Mouse (Mus musculus) limb, embryonic 12.5 days (tissue): Measurements from ENCODE around the gene Etnk1. TPM values are rescaled to one million over a fixed set of nuclear protein-coding genes. Genes with fewer than 3 reads are reported as not detected.
"Not testable (repeated sequence)": the region's sequence is repeated elsewhere in the genome, so short reads cannot be mapped to it uniquely, and the experiment has no call there.

Source experiments
- ATAC-seq: fragments of 200-750 bp; cut with Nextera tagmentation; 2 replicates; pipeline ENCODE4 v1.8.0; 2017; ENCODE audit warnings: low read depth, moderate TSS enrichment; ENCODE audit not compliant: insufficient number of reproducible peaks, insufficient read depth, low FRiP score, low TSS enrichment
- H3K27ac ChIP-seq: fragments of 300-500 bp; sonication (generic); 2 replicates; pipeline ENCODE4 v1.5.1; 2016; ENCODE audit warnings: mild to moderate bottlenecking, moderate library complexity
- H3K27me3 ChIP-seq: fragments of 300-500 bp; sonication (generic); 2 replicates; pipeline ENCODE4 v1.6.1; 2016; ENCODE audit warnings: mild to moderate bottlenecking, moderate library complexity
- H3K36me3 ChIP-seq: fragments of 300-500 bp; sonication (generic); 2 replicates; pipeline ENCODE4 v1.6.1; 2016; ENCODE audit warnings: mild to moderate bottlenecking, moderate library complexity
- H3K4me1 ChIP-seq: fragments of 300-500 bp; sonication (generic); replicated peaks from 2 replicates; pipeline ENCODE4 v1.6.1; 2016
- H3K4me2 ChIP-seq: fragments of 300-500 bp; sonication (generic); 2 replicates; pipeline ENCODE4 v1.6.1; 2016; ENCODE audit warnings: mild to moderate bottlenecking, moderate library complexity
- H3K4me3 ChIP-seq: fragments of 300-500 bp; sonication (generic); replicated peaks from 2 replicates; pipeline ENCODE4 v1.5.1; 2016; ENCODE audit warnings: mild to moderate bottlenecking
- H3K9ac ChIP-seq: fragments of 300-500 bp; sonication (generic); replicated peaks from 2 replicates; pipeline ENCODE4 v1.6.1; 2016; ENCODE audit warnings: mild to moderate bottlenecking, moderate library complexity
- H3K9me3 ChIP-seq: fragments of 300-500 bp; sonication (generic); 2 replicates; pipeline ENCODE4 v1.6.1; 2016; ENCODE audit warnings: mild to moderate bottlenecking, moderate library complexity
- WGBS: fragments of 180-500 bp; shearing (Covaris S2); methylation state at CpG from one replicate; pipeline ENCODE4 v1.1.7; 2016; 5-methylcytosine and 5-hydroxymethylcytosine counted together
- polyA plus RNA-seq: library from polyadenylated mRNA; unstranded; fragments of >200 nt; fragmentation: Nextera tagmentation; extraction: Ambion mirVana; gene quantifications from 2 replicates; pipeline ENCODE4 v1.2.1, GENCODE M21; 2016

Gene Etnk1
- polyA plus RNA-seq, 1 experiment from 2014 or later: 24.2 TPM

DNA sequence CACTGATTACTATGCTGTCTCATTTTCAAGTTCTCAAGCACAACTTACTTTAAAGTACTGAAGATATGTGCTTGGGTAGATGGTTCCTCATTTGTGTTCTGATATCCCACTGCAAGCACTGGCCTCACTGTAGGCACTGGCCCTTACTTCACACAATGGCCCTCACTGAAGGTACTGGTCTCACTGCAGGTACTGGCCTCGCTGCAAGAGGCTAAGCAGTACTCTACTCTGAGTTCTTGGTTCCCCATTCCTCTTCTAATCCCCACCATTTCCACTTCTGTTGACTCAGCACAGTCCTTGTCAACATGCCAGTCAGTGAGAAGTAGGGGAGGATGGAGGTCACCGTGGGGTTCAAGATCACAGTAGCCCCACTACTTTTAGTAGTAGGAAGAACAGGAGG, 27.6 kb upstream of the Etnk1 start:
- Histone ChIP-seq H3K4me3 (no peak overlapping the region), H3K9me3 (no peaks in the 10 kb centered on the region), H3K9ac (no peak overlapping the region), H3K4me1 (peaks cover 4% of the 10 kb centered on the region; the same call in 1 of the 2 replicates), H3K27me3 (no peaks in the 10 kb centered on the region), H3K36me3 (no peaks in the 10 kb centered on the region), H3K4me2 (no peak overlapping the region), H3K27ac (no peak overlapping the region)
- WGBS: 81% methylated on average over 2 of the region's 2 CpGs
- no peak for ATAC-seq

DNA sequence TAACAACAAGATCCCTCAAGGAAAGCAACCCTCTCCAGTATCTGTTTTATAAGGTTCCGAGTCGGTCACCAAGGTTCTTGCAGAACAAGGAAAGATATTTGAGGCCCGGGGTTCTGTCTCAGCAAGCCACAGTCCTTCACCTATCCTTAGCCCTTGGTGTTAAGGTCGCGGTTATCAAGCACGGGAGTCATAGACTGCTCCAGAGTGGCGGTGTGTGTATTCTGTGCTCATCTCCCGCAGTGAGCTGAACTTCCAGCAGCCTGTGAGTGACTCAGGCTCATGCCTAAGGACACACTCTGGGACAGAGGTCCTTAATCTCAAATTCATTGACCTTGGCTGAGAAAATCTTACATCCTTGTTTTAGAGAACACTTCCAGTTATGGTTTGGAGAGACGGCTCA, 26.1 kb upstream of the Etnk1 start:
- Histone ChIP-seq H3K4me1 (peaks cover 4% of the 10 kb centered on the region; the same call in 1 of the 2 replicates), H3K36me3 (no peaks in the 10 kb centered on the region), H3K4me2 (no peak overlapping the region), H3K9ac (no peak overlapping the region), H3K27me3 (no peaks in the 10 kb centered on the region), H3K4me3 (no peak overlapping the region), H3K27ac (no peak overlapping the region), H3K9me3 (no peaks in the 10 kb centered on the region)
- WGBS: 87% methylated on average over 9 of the region's 9 CpGs
- no peak for ATAC-seq

DNA sequence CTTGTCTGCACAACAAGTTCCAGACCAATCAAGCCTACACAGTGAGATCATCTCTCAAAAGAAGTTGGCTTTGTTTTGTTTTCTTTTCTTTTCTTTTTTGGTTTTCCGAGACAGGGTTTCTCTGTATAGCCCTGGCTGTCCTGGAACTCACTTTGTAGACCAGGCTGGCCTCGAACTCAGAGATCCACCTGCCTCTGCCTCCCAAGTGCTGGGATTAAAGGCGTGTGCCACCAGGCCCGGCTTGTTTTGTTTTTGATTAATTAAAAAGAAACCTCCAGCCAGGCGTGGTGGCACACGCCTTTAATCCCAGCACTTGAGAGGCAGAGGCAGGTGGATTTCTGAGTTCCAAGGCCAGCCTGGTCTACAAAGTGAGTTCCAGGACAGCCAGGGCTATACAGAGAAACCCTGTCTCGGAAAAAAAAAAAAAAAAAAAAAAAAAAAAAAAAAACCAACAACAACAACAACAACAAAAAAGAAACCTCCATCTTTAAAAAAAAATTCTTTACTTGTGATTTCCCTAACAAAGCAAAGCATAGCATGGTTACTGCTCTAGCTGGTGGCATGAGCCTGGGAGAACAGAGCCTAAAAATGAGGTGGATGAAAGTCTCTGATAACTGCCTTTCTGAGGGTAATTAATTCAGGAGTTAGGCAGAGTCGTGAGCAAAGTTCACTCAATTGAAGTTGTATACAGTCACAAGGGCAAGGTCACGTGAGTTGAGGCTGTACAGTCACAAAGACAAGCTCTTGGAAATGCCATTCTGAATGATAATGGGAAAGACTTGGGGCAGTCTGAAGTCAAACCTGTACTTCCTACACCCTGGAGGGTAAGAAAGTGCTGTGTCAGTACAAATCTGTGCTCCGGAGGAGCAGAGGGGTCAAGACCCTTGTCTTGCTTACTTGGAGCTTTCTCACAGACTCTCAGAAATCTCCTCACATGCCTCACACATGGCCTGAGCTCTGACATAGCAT, 25.1 kb upstream of the Etnk1 start:
- 79% methylated on average over 10 of the region's 10 CpGs for WGBS
- not testable (repeated sequence) for H3K9ac ChIP-seq, H3K4me2 ChIP-seq, H3K9me3 ChIP-seq, ATAC-seq, H3K4me3 ChIP-seq, H3K27ac ChIP-seq, H3K27me3 ChIP-seq, H3K4me1 ChIP-seq, H3K36me3 ChIP-seq

DNA sequence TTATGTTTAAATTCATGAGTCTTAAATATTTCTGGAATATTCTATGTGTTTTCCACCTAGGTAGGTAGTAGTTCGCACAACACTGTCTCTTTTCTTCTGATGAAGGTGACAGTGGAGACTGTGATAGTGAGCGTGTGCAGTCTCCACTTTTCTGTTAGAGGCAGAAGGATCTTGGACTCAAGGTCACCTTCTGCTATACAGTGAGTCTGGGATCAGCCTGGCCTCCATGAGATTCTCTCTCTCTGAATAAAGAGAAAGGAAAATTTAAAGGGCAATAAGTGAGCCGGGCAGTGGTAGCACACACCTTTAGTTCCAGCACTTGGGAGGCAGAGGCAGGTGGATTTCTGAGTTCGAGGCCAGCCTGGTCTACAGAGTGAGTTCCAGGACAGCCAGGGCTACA, 24.2 kb upstream of the Etnk1 start:
- 91% methylated on average over 4 of the region's 4 CpGs for WGBS
- ATAC-seq: no peak
- H3K36me3 ChIP-seq: no peaks in the 10 kb centered on the region
- no peak overlapping the region for H3K4me3 ChIP-seq
- H3K9ac ChIP-seq: no peak overlapping the region
- no peaks in the 10 kb centered on the region for H3K27me3 ChIP-seq
- no peak overlapping the region for H3K27ac ChIP-seq
- no peak overlapping the region for H3K4me2 ChIP-seq
- H3K9me3 ChIP-seq: peaks cover 3% of the 10 kb centered on the region; the same call in 1 of the 2 replicates
- H3K4me1 ChIP-seq: peaks cover 4% of the 10 kb centered on the region; the same call in 1 of the 2 replicates

DNA sequence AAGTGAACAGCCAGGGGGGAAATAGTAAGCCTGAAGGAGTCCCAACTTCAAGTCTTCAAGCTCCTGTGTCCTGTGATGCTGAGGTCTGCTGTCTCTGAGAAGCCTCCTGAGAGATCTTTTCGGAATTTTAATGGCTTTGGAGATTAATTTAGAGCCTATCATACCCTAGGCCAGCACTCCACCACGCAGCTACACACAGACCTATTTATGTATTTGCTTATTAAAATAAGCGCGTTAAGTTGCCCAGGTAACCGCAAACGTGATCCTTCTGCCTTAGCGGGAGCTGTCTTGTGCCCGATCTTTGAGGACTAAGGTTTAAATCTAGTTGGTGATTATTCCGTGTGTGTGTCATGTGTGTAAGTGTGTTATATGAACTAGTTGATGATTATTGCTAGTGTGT, 23.7 kb upstream of the Etnk1 start:
- no peak for ATAC-seq
- Histone ChIP-seq H3K4me1 (peaks cover 4% of the 10 kb centered on the region; the same call in 1 of the 2 replicates), H3K9me3 (peaks cover 3% of the 10 kb centered on the region; the same call in 1 of the 2 replicates), H3K27ac (0 out of 2 replicates have a peak overlapping the region, but pooled peaks have one; percentile 8), H3K36me3 (no peaks in the 10 kb centered on the region), H3K9ac (peak overlapping the region; percentile 42; the same call in 1 of the 2 replicates), H3K4me3 (peak overlapping the region; percentile 38), H3K4me2 (peak overlapping the region; percentile 62), H3K27me3 (no peaks in the 10 kb centered on the region)
- WGBS: 78% methylated on average over 9 of the region's 9 CpGs

DNA sequence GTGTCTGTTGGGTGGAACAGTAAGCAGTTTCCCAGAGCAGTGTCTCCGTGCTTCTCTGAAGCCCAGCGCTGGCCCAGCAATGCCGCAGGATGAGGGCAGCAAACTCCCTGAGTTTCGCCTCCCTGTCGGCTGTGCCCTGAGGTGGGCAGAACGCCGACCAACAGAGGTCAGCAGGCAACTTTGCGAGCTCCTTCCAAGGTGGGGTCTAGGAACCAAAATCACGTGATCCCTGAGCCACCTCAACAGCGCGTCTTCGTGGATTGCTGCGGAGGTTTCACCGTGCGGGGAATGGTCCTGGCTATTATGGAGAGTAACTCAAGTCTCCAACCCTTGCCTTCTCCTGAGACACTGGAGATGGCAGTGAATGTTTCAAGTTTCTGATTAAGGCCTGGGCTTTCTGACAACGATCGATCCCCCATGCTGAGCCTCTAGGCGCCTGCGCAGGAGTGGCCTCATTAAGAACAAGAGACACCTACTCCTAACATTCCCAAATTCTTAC, 23.2 kb upstream of the Etnk1 start:
- Histone ChIP-seq H3K4me3 (peak overlapping the region; percentile 38), H3K36me3 (no peaks in the 10 kb centered on the region), H3K27me3 (no peaks in the 10 kb centered on the region), H3K9me3 (peaks cover 3% of the 10 kb centered on the region; the same call in 1 of the 2 replicates), H3K9ac (peak overlapping the region; percentile 42), H3K27ac (0 out of 2 replicates have a peak overlapping the region, but pooled peaks have one; percentile 8), H3K4me1 (peaks cover 4% of the 10 kb centered on the region; the same call in 1 of the 2 replicates), H3K4me2 (peak overlapping the region; percentile 62)
- 16% methylated on average over 19 of the region's 19 CpGs for WGBS
- no peak for ATAC-seq

DNA sequence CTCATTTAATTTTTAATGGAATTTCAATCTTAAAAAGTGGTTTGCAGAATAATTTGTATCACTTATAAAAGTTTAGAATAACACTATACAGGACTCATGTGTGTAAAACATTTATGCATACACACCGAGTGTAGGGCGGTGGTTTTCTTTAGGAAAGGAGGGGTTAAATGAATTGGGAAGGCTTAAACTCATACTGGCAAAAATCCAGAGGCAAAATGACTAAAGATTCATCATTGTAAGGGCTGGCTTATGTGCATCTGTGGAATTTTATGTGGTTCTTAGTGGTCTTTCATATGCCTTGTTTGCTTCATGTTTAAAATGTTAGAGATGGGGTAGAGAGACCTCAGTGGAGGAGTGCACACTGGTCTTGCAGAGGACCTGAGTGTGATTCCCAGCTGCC, 22.5 kb upstream of the Etnk1 start:
- H3K9me3 ChIP-seq: peaks cover 3% of the 10 kb centered on the region; the same call in 1 of the 2 replicates
- H3K27ac ChIP-seq: no peak overlapping the region
- H3K4me1 ChIP-seq: peaks cover 4% of the 10 kb centered on the region; the same call in 1 of the 2 replicates
- no peaks in the 10 kb centered on the region for H3K36me3 ChIP-seq
- ATAC-seq: no peak
- no peak overlapping the region for H3K9ac ChIP-seq
- H3K4me3 ChIP-seq: no peak overlapping the region
- H3K27me3 ChIP-seq: no peaks in the 10 kb centered on the region
- no peak overlapping the region for H3K4me2 ChIP-seq
- WGBS: 82% methylated on average over 2 of the region's 2 CpGs

DNA sequence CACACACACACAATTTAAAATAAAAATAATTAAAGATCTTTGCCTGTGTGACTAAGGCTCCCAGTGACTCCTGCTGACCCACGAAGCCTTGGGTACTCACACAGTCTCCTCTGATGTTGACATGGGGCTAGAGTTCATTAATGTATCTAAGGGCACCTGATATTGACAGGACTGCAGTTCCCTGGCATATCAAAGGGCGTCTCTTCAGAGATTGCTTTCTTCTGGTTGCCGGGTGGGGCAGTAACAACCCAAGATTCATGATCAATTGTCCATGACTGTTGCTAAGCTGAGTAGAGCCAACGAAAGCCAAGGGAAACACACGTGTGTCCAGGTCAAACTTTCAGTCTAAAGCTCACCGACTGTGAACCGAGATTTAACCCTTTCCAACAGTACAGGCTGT, 22.0 kb upstream of the Etnk1 start:
- no peak overlapping the region for H3K4me2 ChIP-seq
- peaks cover 4% of the 10 kb centered on the region; the same call in 1 of the 2 replicates for H3K4me1 ChIP-seq
- H3K27me3 ChIP-seq: no peaks in the 10 kb centered on the region
- ATAC-seq: no peak
- no peak overlapping the region for H3K4me3 ChIP-seq
- H3K27ac ChIP-seq: no peak overlapping the region
- H3K36me3 ChIP-seq: no peaks in the 10 kb centered on the region
- peaks cover 3% of the 10 kb centered on the region; the same call in 1 of the 2 replicates for H3K9me3 ChIP-seq
- H3K9ac ChIP-seq: no peak overlapping the region
- 75% methylated on average over 7 of the region's 7 CpGs for WGBS

DNA sequence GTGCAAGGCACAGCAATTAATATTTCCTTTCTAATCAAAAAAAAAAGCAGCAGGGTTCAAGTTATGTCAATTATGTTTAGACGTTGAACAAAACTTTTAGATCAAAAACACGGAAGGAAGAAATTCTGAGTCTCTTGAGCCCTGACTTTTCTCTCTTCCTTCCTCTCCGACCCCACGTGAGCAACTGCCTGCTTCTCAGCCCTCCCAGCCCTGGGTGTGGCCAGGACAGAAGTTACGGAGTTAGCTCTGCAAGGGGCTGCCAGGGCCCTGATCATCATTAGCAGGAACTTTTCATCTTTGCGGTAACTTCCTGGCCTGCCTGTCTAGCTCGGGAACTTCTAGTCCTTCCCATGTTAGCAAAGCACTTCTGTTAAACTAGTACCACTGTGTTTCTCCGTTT, 20.3 kb upstream of the Etnk1 start:
- H3K27me3 ChIP-seq: no peaks in the 10 kb centered on the region
- 31% methylated on average over 8 of the region's 8 CpGs for WGBS
- no peak for ATAC-seq
- H3K27ac ChIP-seq: no peak overlapping the region
- peaks cover 4% of the 10 kb centered on the region; the same call in 1 of the 2 replicates for H3K4me1 ChIP-seq
- H3K9ac ChIP-seq: no peak overlapping the region
- no peaks in the 10 kb centered on the region for H3K36me3 ChIP-seq
- peaks cover 3% of the 10 kb centered on the region; the same call in 1 of the 2 replicates for H3K9me3 ChIP-seq
- no peak overlapping the region for H3K4me2 ChIP-seq
- H3K4me3 ChIP-seq: no peak overlapping the region

DNA sequence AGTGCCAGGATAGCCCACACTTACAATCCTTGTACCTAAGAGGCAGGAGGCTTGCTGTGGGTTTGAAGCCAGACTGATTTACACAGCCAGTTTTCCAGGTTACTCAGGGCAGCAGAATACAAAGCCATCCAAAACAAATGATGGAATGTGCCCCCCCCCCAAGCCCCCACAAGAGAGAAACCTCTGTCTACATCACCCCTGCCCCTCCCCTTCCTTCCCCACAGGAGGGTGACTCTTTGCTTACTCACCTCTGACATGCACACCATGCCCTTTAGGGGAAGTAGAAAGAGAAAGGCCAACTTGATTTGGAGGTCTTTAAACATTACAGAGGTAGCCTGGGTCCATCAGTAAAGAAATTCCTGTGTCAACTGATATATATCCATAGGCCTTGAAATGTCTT, 18.2 kb upstream of the Etnk1 start:
- no peak overlapping the region for H3K4me3 ChIP-seq
- ATAC-seq: no peak
- no peak overlapping the region for H3K9ac ChIP-seq
- no peak overlapping the region for H3K27ac ChIP-seq
- no peak overlapping the region for H3K4me2 ChIP-seq
- no peaks in the 10 kb centered on the region for H3K27me3 ChIP-seq
- no peaks in the 10 kb centered on the region for H3K36me3 ChIP-seq
- peaks cover 3% of the 10 kb centered on the region; the same call in 1 of the 2 replicates for H3K9me3 ChIP-seq
- H3K4me1 ChIP-seq: peaks cover 13% of the 10 kb centered on the region

DNA sequence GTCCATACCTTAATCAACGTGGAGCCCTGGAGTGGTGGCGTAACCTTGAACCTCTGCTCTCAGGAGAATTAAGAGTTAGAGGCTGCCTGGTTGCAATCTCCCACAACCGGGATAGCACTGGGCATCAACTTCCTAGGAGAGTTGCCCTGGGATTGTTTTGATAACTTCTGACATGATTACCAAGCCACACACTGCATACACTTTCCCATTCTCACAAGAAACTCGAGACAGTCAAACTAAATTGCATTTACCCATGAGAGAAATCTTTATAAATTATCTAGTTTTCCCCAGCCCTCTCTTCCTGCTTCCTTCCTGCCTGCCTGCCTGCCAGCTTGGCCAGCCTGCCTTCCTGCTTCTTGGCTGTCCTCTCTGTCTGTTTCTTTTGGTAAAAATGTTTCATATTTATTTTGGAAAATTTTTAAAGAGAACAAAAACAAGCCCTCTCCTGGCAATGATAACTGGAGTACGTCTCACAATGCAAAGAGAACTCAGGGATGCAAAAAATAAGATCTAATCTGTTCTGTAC, 17.2 kb upstream of the Etnk1 start:
- no peaks in the 10 kb centered on the region for H3K27me3 ChIP-seq
- WGBS: 64% methylated on average over 5 of the region's 5 CpGs
- peaks cover 3% of the 10 kb centered on the region; the same call in 1 of the 2 replicates for H3K9me3 ChIP-seq
- no peak overlapping the region for H3K9ac ChIP-seq
- H3K4me1 ChIP-seq: peaks cover 22% of the 10 kb centered on the region
- ATAC-seq: no peak
- H3K4me2 ChIP-seq: no peak overlapping the region
- H3K4me3 ChIP-seq: no peak overlapping the region
- no peak overlapping the region for H3K27ac ChIP-seq
- no peaks in the 10 kb centered on the region for H3K36me3 ChIP-seq
